Mouse (Mus musculus): ENCODE results near the gene Ncoa7. TPM values are rescaled to one million over a fixed set of nuclear protein-coding genes. Genes with fewer than 3 reads are reported as not detected.

The Ncoa7 gene
- polyA plus RNA-seq, 1 experiment: 11.7 TPM

- Histone ChIP-seq H3K27me3 (ENCODE audit: control insufficient read depth, insufficient read depth, low read length, poor library complexity, severe bottlenecking) (no peaks in the 10 kb centered on the region), H3K9me3 (replicated peaks; ENCODE audit: control insufficient read depth, insufficient read depth, low read length, poor library complexity, severe bottlenecking) (no peaks in the 10 kb centered on the region), H3K36me3 (ENCODE audit: control insufficient read depth, insufficient read depth, low read length, poor library complexity, severe bottlenecking) (no peaks in the 10 kb centered on the region), H3K4me3 (ENCODE audit: low read depth, low read length) (no peak overlapping the region), H3K9ac (ENCODE audit: low read depth, poor library complexity, severe bottlenecking) (peak overlapping the region; percentile 58), H3K4me1 (ENCODE audit: control insufficient read depth, insufficient read depth, low read length) (peaks cover 10% of the 10 kb centered on the region), H3K27ac (ENCODE audit: insufficient read depth, low read length) (peak overlapping the region; percentile 99)
- TF ChIP-seq EP300 (IDR thresholded peaks at IDR 0.05; ENCODE audit: insufficient read depth, low read depth, low read length) (no peak), POLR2A (IDR thresholded peaks at IDR 0.05; ENCODE audit: insufficient read depth, low read length) (no peak), CTCF (IDR thresholded peaks at IDR 0.05; ENCODE audit: low read depth, low read length) (no peak)
Measured at GRCm38 (mm10) chr10:30730791-30731190, 72.3 kb downstream of the Ncoa7 start.

- Histone ChIP-seq H3K9ac (ENCODE audit: low read depth, poor library complexity, severe bottlenecking) (peak overlapping the region; percentile 32), H3K4me3 (ENCODE audit: low read depth, low read length) (no peak overlapping the region), H3K27me3 (ENCODE audit: control insufficient read depth, insufficient read depth, low read length, poor library complexity, severe bottlenecking) (no peaks in the 10 kb centered on the region), H3K4me1 (ENCODE audit: control insufficient read depth, insufficient read depth, low read length) (peaks cover 10% of the 10 kb centered on the region), H3K9me3 (replicated peaks; ENCODE audit: control insufficient read depth, insufficient read depth, low read length, poor library complexity, severe bottlenecking) (no peaks in the 10 kb centered on the region), H3K27ac (ENCODE audit: insufficient read depth, low read length) (peak overlapping the region; percentile 89), H3K36me3 (ENCODE audit: control insufficient read depth, insufficient read depth, low read length, poor library complexity, severe bottlenecking) (no peaks in the 10 kb centered on the region)
- TF ChIP-seq CTCF (IDR thresholded peaks at IDR 0.05; ENCODE audit: low read depth, low read length) (peak; percentile 47), EP300 (IDR thresholded peaks at IDR 0.05; ENCODE audit: insufficient read depth, low read depth, low read length) (peak; percentile 91), POLR2A (IDR thresholded peaks at IDR 0.05; ENCODE audit: insufficient read depth, low read length) (no peak)
Measured at GRCm38 (mm10) chr10:30729157-30730096, 73.7 kb downstream of the Ncoa7 start.

GRCm38 (mm10) chr10:30723014-30723413 is 80.1 kb downstream of the Ncoa7 start:
- H3K27ac ChIP-seq (ENCODE audit: insufficient read depth, low read length): no peak overlapping the region
- H3K4me1 ChIP-seq (ENCODE audit: control insufficient read depth, insufficient read depth, low read length): peaks cover 4% of the 10 kb centered on the region
- H3K9me3 ChIP-seq (replicated peaks; ENCODE audit: control insufficient read depth, insufficient read depth, low read length, poor library complexity, severe bottlenecking): no peaks in the 10 kb centered on the region
- H3K4me3 ChIP-seq (ENCODE audit: low read depth, low read length): no peak overlapping the region
- H3K36me3 ChIP-seq (ENCODE audit: control insufficient read depth, insufficient read depth, low read length, poor library complexity, severe bottlenecking): no peaks in the 10 kb centered on the region; the same call in 1 of the 2 replicates
- TF ChIP-seq CTCF (IDR thresholded peaks at IDR 0.05; ENCODE audit: low read depth, low read length) (no peak), EP300 (IDR thresholded peaks at IDR 0.05; ENCODE audit: insufficient read depth, low read depth, low read length) (no peak), POLR2A (IDR thresholded peaks at IDR 0.05; ENCODE audit: insufficient read depth, low read length) (no peak)
- H3K9ac ChIP-seq (ENCODE audit: low read depth, poor library complexity, severe bottlenecking): no peak overlapping the region
- no peaks in the 10 kb centered on the region for H3K27me3 ChIP-seq (ENCODE audit: control insufficient read depth, insufficient read depth, low read length, poor library complexity, severe bottlenecking)

- Histone ChIP-seq H3K4me1 (ENCODE audit: control insufficient read depth, insufficient read depth, low read length) (no peaks in the 10 kb centered on the region), H3K9me3 (replicated peaks; ENCODE audit: control insufficient read depth, insufficient read depth, low read length, poor library complexity, severe bottlenecking) (no peaks in the 10 kb centered on the region), H3K4me3 (ENCODE audit: low read depth, low read length) (no peak overlapping the region), H3K36me3 (ENCODE audit: control insufficient read depth, insufficient read depth, low read length, poor library complexity, severe bottlenecking) (no peaks in the 10 kb centered on the region; the same call in 1 of the 2 replicates), H3K9ac (ENCODE audit: low read depth, poor library complexity, severe bottlenecking) (no peak overlapping the region), H3K27me3 (ENCODE audit: control insufficient read depth, insufficient read depth, low read length, poor library complexity, severe bottlenecking) (no peaks in the 10 kb centered on the region), H3K27ac (ENCODE audit: insufficient read depth, low read length) (no peak overlapping the region)
- no peak for TF ChIP-seq POLR2A (IDR thresholded peaks at IDR 0.05; ENCODE audit: insufficient read depth, low read length)
- TF ChIP-seq EP300 (IDR thresholded peaks at IDR 0.05; ENCODE audit: insufficient read depth, low read depth, low read length): no peak
- TF ChIP-seq CTCF (IDR thresholded peaks at IDR 0.05; ENCODE audit: low read depth, low read length): no peak
Measured at GRCm38 (mm10) chr10:30720556-30720955, 82.6 kb downstream of the Ncoa7 start.

- TF ChIP-seq POLR2A (IDR thresholded peaks at IDR 0.05; ENCODE audit: insufficient read depth, low read length) (no peak), EP300 (IDR thresholded peaks at IDR 0.05; ENCODE audit: insufficient read depth, low read depth, low read length) (no peak), CTCF (IDR thresholded peaks at IDR 0.05; ENCODE audit: low read depth, low read length) (no peak)
- Histone ChIP-seq H3K9me3 (replicated peaks; ENCODE audit: control insufficient read depth, insufficient read depth, low read length, poor library complexity, severe bottlenecking) (no peaks in the 10 kb centered on the region), H3K9ac (ENCODE audit: low read depth, poor library complexity, severe bottlenecking) (no peak overlapping the region), H3K36me3 (ENCODE audit: control insufficient read depth, insufficient read depth, low read length, poor library complexity, severe bottlenecking) (no peaks in the 10 kb centered on the region; the same call in 1 of the 2 replicates), H3K27me3 (ENCODE audit: control insufficient read depth, insufficient read depth, low read length, poor library complexity, severe bottlenecking) (no peaks in the 10 kb centered on the region), H3K4me3 (ENCODE audit: low read depth, low read length) (no peak overlapping the region), H3K27ac (ENCODE audit: insufficient read depth, low read length) (no peak overlapping the region), H3K4me1 (ENCODE audit: control insufficient read depth, insufficient read depth, low read length) (no peaks in the 10 kb centered on the region)
Measured at GRCm38 (mm10) chr10:30719947-30720346, 83.2 kb downstream of the Ncoa7 start.
